Mouse (Mus musculus) gastrocnemius, adult 2 months (tissue): ENCODE results near the gene Frem1. TPM values are rescaled to one million over a fixed set of nuclear protein-coding genes. Genes with fewer than 3 reads are reported as not detected.

ENCODE experiments used
- DNase-seq: peaks from one replicate; pipeline ENCODE4 v3.0.0; 2022
- H3K27ac ChIP-seq: fragments of 200-600 bp; 2 replicates; pipeline ENCODE4 v1.8.1; 2022; ENCODE audit warnings: mild to moderate bottlenecking
- H3K4me3 ChIP-seq: fragments of 200-600 bp; 2 replicates; pipeline ENCODE4 v1.8.1; 2022; ENCODE audit warnings: mild to moderate bottlenecking, moderate library complexity
- CTCF ChIP-seq: fragments of 200-600 bp; IDR thresholded peaks from 2 replicates; pipeline ENCODE4 v1.8.1; 2022; ENCODE audit warnings: antibody characterized with exemption, mild to moderate bottlenecking, moderate library complexity
- intact Hi-C: fragments of 180-260 bp; cut with DNase I; formaldehyde crosslinking; loops from one replicate; pipeline ENCODE4 v1.15.1; 2025
- total RNA-seq, 2 experiments: library from RNA; stranded (reverse); gene quantifications; 2 replicates each; pipeline ENCODE4 v1.2.3; 2021

The Frem1 gene
- total RNA-seq, 2 experiments from 2014 or later, result 0.38 to 0.64 TPM

DNA sequence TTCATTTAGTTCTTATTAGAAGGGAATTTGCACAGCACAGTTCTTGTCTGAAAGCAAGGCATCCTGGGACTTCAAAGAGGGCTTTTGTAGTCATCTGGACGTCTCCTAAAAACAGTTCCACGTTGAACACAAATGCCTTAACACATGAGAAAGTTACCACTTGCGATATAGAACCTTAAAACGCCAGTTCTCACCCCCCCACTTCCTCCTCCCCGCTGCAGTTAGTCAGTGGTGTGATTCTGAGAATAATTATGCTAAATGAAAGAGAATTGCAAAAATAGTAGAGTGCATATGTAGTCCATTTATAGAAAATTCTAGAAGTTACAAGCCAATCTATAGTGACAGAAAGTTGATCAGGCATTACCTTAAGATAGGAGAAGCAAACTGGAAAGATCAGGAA, 159.9 kb downstream of the Frem1 start:
- TF ChIP-seq CTCF, result no peak
- no peak overlapping the region for H3K27ac ChIP-seq
- intact Hi-C loops, result no loop called here

DNA sequence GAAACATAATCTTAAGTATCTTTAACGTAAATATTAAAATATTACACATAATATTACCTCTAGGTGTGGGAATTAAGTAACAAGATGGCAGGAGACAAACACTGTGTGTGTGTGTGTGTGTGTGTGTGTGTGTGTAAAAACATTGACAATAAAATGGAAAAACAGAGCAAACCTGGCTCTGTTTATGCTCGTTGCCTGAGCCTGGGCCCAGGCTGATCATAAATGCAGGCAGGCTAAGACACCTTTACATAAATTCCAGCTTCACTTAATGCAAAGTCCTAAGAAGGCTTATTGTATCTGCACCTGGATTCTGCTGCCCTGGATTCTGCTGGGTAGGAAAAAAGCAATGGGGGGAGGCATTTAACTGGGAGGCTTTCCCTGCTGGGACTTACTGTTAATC, 160.6 kb downstream of the Frem1 start:
- no peak for DNase-seq
- Histone ChIP-seq H3K27ac (no peak overlapping the region), H3K4me3 (no peak overlapping the region)
- no peak for TF ChIP-seq CTCF
- intact Hi-C loops, result no loop called here

More for the DNA sequence above, 159.9 kb downstream of the Frem1 start:
- no peak for DNase-seq
- H3K4me3 ChIP-seq, result no peak overlapping the region

DNA sequence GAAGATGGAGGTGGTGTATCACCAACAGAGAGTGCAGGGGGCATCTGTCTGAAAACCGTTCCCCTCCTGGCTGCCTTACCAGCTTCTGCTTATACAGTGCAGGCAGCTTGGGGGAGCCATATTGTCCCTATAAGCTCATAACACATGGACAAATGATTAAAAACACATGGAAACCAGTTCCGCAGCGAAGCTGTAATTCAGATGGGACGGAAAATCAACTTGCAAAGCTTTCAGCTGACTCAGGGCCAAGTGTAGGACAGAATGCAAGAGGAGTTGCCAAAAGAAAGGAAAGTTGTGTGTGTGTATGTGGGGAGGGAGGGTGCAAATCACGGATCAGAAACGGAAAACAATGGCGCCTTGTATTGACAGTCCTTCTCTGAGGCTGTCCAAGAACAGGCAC, 161.1 kb downstream of the Frem1 start:
- no peak for TF ChIP-seq CTCF
- Histone ChIP-seq H3K4me3 (no peak overlapping the region), H3K27ac (no peak overlapping the region)
- no peak for DNase-seq
- intact Hi-C loops, result no loop called here

DNA sequence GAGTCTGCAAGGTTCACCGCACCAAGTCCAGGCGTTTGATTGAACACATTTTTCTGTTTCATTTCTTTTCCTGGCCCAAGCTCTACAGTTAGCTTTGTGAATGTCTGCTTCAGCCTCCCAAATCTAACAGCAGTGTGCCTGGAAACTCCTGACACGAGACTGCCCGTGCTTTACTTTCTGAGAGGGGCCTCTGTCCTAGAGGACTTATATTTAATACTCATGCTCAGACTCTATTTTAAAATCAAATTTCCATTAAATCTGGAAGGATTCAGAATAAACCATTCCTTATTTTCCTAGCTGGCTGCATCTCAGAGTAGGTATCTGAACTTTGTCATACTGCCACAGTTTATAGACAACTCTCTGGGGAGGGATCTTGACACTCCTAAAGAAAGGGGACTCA, 161.6 kb downstream of the Frem1 start:
- Histone ChIP-seq H3K4me3 (no peak overlapping the region), H3K27ac (no peak overlapping the region)
- TF ChIP-seq CTCF, result no peak
- no peak for DNase-seq
- intact Hi-C loops, result no loop called here

DNA sequence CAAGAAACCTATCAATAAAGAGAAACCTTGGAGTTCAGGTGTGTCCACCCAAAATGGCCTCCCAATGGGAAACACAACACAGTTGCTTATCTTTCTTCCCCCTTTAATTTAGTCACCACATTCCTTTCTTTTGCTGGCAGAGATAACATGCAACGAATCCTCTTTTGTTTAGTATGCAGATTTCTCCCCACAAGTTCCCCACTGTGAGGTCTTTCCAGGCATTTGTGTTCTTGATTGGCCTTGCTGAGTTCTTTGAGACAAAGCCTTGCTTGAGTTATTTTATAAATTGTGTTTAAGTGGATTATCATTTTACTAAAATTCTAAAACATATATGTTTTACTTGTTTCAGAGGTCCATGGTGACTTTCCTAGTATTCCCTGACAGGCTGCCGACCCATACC, 166.0 kb downstream of the Frem1 start:
- H3K27ac ChIP-seq, result no peak overlapping the region
- no peak overlapping the region for H3K4me3 ChIP-seq
- intact Hi-C loops, result no loop called here
- no peak for DNase-seq
- TF ChIP-seq CTCF, result no peak

DNA sequence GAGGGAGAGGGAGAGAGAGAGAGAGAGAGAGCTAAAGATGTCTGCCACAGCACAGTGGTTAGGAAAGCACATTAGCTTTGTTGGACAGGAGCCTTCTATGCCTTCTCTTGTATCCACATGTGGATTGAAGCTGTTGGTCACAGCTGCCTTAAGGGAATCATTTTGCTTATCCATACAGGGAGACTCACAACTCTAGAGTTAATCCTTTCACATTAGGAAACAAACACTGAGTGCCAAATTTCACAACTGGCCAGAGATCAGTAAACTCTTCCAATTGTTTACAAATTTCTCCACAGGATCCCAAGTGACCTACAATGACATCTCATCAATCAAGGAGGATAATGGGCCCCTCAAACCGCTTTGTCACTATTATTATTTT, 166.6 kb downstream of the Frem1 start:
- no peak for DNase-seq
- Histone ChIP-seq H3K4me3 (no peak overlapping the region), H3K27ac (no peak overlapping the region)
- intact Hi-C loops, result no loop called here
- TF ChIP-seq CTCF, result no peak

DNA sequence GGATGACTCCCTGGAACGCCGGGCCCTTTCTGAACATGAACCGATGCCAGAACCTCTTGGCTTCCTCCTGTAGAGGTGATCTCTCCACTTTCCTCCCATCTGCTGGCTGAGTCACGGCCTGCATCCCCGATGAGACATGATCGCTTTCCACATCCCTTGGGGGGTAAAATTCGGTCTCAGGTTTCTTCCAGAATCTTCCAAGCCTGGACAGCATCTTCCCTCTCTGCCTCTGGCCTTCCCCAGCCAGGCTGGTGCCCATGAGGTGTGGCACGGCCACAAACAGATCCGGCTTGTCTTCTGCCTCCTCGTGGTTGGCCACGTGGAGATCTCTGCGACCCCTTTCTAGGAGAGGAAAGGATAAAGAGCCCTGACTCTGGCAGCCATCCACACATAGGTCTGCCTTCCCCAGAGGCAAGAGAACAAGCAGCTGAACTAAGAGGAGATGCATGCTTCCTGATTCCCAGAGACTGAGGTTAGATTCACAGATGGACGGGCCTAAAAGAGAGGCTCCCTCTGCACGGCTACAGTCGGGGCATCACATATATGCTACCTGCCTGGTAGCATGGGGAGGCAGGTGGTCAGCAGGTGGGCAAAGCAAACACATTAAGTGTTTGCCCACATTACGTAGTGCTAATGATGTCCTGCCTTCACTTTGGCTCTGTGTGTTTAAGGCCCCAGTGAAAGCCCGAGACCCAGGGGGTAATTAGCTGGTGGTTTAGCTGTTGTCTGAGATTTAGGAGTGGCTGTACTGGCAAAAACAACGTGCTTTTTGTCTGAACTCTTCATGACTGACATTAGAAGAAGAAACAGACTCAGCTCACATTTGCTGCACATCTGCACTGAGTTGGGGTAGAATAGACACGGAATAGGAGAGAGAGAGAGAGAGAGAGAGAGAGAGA, 167.3 kb downstream of the Frem1 start, which contains the start of gene Cer1:
Cer1 (minus strand) TSS at position 513 of the 899 bp plus-strand sequence.
- intact Hi-C loops, result no loop called here
- H3K4me3 ChIP-seq, result no peak within 1 kb of the TSS
- TF ChIP-seq CTCF, result no peak
- peak; percentile 54 for DNase-seq
- H3K27ac ChIP-seq, result no peak within 1 kb of the TSS

DNA sequence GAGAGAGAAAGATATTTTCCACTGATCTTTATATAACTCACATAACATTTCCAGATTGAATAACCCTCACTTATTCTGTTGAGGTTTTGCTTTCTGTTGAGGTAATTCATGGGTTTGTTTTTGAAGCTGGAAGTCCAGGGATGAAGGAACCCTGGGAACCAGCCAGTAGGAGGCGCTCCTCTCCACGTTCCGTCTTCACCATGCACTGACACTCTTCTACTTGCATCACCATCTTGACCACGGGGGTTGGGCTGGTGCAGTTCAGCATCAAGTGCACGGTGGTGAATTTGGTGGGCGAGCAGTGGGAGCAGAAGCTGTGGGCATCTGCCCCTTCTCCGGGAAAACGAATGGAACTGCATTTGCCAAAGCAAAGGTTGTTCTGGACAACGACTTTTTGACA, 169.6 kb downstream of the Frem1 start:
- H3K27ac ChIP-seq, result no peak overlapping the region
- intact Hi-C loops, result no loop called here
- no peak for DNase-seq
- 0 out of 2 replicates have a peak, but pooled peaks have one; percentile 2 for TF ChIP-seq CTCF
- H3K4me3 ChIP-seq, result no peak overlapping the region

DNA sequence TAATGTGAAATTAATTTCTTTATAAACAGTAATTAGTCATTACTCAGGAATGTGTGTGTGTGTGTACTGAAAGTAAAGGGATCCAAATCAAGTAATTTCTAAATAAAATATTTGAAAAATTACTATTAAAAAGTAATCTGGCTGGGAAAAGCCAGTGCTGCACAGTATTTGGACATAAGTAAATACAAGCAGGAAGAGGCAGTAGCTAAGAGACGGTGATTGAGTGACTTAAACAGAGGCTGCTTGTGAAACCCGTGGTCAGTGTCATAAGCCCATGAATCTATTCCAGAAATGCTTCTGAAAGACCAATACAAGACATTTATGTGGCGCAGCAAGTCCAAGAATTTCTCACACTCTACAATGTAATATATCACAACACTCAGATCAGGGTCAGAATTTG, 170.8 kb downstream of the Frem1 start:
- intact Hi-C loops, result no loop called here
- no peak for TF ChIP-seq CTCF

DNA sequence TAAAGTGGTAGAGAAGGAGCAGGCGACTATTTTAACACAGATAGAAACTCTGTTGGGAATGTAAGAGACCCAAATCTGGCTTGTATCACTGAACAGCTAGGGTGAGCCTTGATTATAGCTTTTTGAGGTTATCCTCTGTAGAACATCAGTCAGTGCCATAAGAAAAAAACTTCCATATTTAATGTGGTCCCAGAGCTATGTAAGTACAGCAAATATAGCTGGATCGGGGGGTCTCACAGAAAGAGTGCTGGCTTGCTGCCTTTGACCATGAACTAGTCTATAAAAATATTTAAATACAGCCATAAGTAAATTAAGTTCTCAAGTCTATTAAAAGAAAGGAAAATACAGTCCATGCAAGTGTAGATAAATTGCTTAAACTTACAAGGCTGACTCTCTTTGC, 171.9 kb downstream of the Frem1 start:
- no peak overlapping the region for H3K4me3 ChIP-seq
- H3K27ac ChIP-seq, result no peak overlapping the region
- DNase-seq, result no peak
- no peak for TF ChIP-seq CTCF
- intact Hi-C loops, result no loop called here

More for the DNA sequence above, 170.8 kb downstream of the Frem1 start:
- H3K4me3 ChIP-seq, result no peak overlapping the region
- no peak for DNase-seq
- H3K27ac ChIP-seq, result no peak overlapping the region

DNA sequence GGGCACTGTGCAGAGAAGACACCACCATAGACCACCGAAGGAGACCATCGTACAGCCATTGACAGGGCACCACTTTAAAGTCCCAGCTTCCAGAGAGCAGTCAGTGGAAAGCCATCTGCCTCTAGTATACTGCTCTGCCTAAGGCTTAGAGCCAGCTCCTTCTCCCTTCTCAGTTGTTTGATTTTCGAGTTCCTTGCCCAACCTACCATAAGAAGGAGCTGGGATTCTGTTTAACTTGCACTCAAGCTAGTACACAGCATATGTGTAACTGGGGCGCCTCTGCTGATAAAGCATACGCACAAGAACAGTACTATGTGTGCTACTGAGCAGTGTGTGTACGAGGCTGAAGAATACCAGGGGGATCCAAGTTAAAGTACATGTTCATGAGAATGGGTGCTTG, 173.0 kb downstream of the Frem1 start:
- H3K4me3 ChIP-seq, result no peak overlapping the region
- intact Hi-C loops, result no loop called here
- no peak for TF ChIP-seq CTCF
- no peak for DNase-seq
- no peak overlapping the region for H3K27ac ChIP-seq

DNA sequence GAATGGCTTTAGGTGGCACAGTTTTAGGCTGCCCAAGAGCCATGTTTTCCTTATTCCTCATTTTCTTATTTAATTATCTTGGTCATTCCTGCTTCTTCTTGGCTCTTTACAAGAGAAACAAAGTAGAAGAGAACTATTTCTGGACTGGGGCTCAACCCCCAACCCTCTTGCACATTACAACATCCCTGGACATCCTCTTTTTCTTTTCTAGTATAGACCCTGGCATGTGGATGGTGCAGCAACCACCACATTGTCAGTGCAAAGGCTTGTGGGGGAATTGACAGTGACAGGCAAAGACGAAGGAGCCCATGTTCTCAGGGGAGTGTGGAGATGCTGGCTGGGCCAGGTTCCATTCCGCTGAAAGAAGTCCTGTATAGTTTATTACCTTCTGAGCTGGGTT, 175.5 kb downstream of the Frem1 start:
- intact Hi-C loops, result no loop called here
- DNase-seq, result no peak
- TF ChIP-seq CTCF, result no peak
- H3K4me3 ChIP-seq, result no peak overlapping the region
- no peak overlapping the region for H3K27ac ChIP-seq

DNA sequence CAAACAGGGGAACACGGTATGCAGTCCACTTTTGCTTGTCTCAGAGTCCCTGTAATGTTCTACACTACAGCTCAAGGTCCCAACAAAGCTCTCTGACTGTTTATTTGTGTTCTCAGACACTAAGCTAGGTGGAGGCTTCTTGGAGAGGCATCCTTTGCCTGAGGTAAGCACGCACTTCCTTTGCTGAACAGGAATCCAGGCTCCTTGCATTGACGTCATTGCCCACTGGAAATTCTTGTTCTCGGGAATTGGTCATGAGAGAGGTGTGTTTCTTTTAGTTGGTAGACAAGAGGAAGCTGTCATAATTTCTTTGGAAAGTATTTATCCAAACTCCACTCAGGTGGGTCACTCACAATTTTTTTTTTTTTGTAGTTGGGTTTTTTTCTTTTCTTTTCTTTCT, 176.6 kb downstream of the Frem1 start:
- Histone ChIP-seq H3K4me3 (no peak overlapping the region), H3K27ac (no peak overlapping the region)
- no peak for DNase-seq
- intact Hi-C loops, result no loop called here
- TF ChIP-seq CTCF, result no peak

DNA sequence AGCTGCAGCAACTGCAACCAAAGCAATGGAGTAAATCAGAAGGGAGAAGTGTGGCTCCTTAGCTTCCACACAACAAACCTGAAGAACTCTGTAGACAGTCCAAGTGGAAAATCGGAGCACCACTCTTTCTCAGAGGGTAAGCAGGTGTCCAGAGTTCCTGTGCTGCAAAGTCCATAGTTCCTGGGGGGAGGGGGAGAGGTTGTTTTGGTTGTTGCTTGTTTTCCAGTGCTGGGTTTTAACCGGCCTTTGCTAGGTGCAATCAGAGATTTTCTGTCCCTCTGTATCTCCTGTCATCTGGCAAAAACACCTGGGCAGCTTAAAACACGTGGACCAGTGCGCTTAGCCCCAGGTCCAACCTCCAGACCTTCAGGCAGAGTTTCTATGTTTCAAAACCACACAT, 177.3 kb downstream of the Frem1 start:
- no peak overlapping the region for H3K27ac ChIP-seq
- no peak for TF ChIP-seq CTCF
- no peak overlapping the region for H3K4me3 ChIP-seq
- intact Hi-C loops, result no loop called here
- no peak for DNase-seq
